9 mouse cellular contexts compared by ENCODE assay signal in genomic region chr17:86507342-86508211, GRCm38 (mm10). TPM values are rescaled to one million over a fixed set of nuclear protein-coding genes. Genes with fewer than 3 reads are reported as not detected.
DNase-seq lines count a peak whose midpoint lies in the region; ATAC-seq and TF ChIP-seq lines count a peak whose summit lies in the region.
"Had no signal": no experiment of that assay in that cellular context is flagged by ENCODE, and none has a peak within 500 bp of the region (broad histone marks: within the 10 kb centered on the region; RNA-seq: fewer than 3 reads in every experiment).

No protein-coding gene starts in this region.

- peak; percentile 27; the same call in 1 of the 2 replicates for ATAC-seq in hindbrain, postnatal 0 days
- no peak for ATAC-seq in hindbrain, embryonic 12.5 days (ENCODE audit: low FRiP score)
- ATAC-seq in lung, embryonic 16.5 days (ENCODE audit: low read depth): peak; percentile 50
- no peak for ATAC-seq in erythroid progenitor cell, adult 5-6 weeks (replicated peaks; ENCODE audit: low FRiP score, poor library complexity, severe bottlenecking)
- no peak for ATAC-seq in megakaryocyte, adult 5-6 weeks (ENCODE audit: poor library complexity, severe bottlenecking)

- H3K27me3 ChIP-seq in hindbrain, postnatal 0 days (ENCODE audit: insufficient read depth, low read length): no peaks in the 10 kb centered on the region
- H3K27me3 ChIP-seq in hindbrain, embryonic 12.5 days: no peaks in the 10 kb centered on the region
- no peaks in the 10 kb centered on the region for H3K27me3 ChIP-seq in lung, embryonic 16.5 days (ENCODE audit: control insufficient read depth, insufficient read depth, low read depth, low read length)

- no peaks in the 10 kb centered on the region for H3K4me1 ChIP-seq in hindbrain, postnatal 0 days (ENCODE audit: insufficient read depth, low read length)
- 0 out of 2 replicates have a peak, but pooled peaks cover 7% of the 10 kb centered on the region for H3K4me1 ChIP-seq in hindbrain, embryonic 12.5 days
- peaks cover 10% of the 10 kb centered on the region for H3K4me1 ChIP-seq in lung, embryonic 16.5 days (replicated peaks; ENCODE audit: control insufficient read depth, insufficient read depth, low read length)

- H3K9ac ChIP-seq in hindbrain, postnatal 0 days (replicated peaks; ENCODE audit: low read length): no peak overlapping the region
- no peak overlapping the region for H3K9ac ChIP-seq in hindbrain, embryonic 12.5 days
- H3K9ac ChIP-seq in lung, embryonic 16.5 days (ENCODE audit: low read length): 0 out of 2 replicates have a peak overlapping the region, but pooled peaks have one; percentile 8

- no peak for TF ChIP-seq POLR2A in brain, embryonic 14.5 days (IDR thresholded peaks at IDR 0.05; ENCODE audit: borderline replicate concordance, extremely low read depth, insufficient read depth, insufficient read length, poor library complexity, severe bottlenecking)

- 61% methylated on average over 19 of the region's 19 CpGs for WGBS in hindbrain, postnatal 0 days
- 66% methylated on average over 19 of the region's 19 CpGs for WGBS in hindbrain, embryonic 12.5 days
- 57% methylated on average over 19 of the region's 19 CpGs for WGBS in lung, embryonic 16.5 days

- H3K4me2 ChIP-seq in hindbrain, postnatal 0 days (ENCODE audit: low read depth, low read length): no peak overlapping the region
- H3K4me2 ChIP-seq in hindbrain, embryonic 12.5 days (replicated peaks): no peak overlapping the region
- H3K4me2 ChIP-seq in lung, embryonic 16.5 days (ENCODE audit: low read depth, low read length): no peak overlapping the region

- H3K27ac ChIP-seq in hindbrain, postnatal 0 days: no peak overlapping the region
- H3K27ac ChIP-seq in hindbrain, embryonic 12.5 days: no peak overlapping the region
- peak overlapping the region; percentile 81 for H3K27ac ChIP-seq in lung, embryonic 16.5 days (ENCODE audit: low read length)

- peak; percentile 33 for DNase-seq in hindbrain, postnatal 0 days (ENCODE audit: low spot score)
- DNase-seq in brain, embryonic 14.5 days (ENCODE audit: low read depth): peak; percentile 33
- peak; percentile 64 to 71 for DNase-seq in heart, postnatal 10 days
- no peak for DNase-seq in spleen, adult 18-20 months

- H3K9me3 ChIP-seq in hindbrain, postnatal 0 days (ENCODE audit: low read length): no peaks in the 10 kb centered on the region
- H3K9me3 ChIP-seq in hindbrain, embryonic 12.5 days (replicated peaks): no peaks in the 10 kb centered on the region
- H3K9me3 ChIP-seq in lung, embryonic 16.5 days (ENCODE audit: control insufficient read depth, low read length): no peaks in the 10 kb centered on the region

- no peak for TF ChIP-seq CTCF in hindbrain, postnatal 0 days (IDR thresholded peaks at IDR 0.05; ENCODE audit: low read depth)
- TF ChIP-seq CTCF in brain, embryonic 14.5 days (IDR thresholded peaks at IDR 0.05; ENCODE audit: borderline replicate concordance, extremely low read depth, insufficient read depth, insufficient read length): no peak

- no peaks in the 10 kb centered on the region for H3K36me3 ChIP-seq in hindbrain, postnatal 0 days (ENCODE audit: insufficient read depth, low read length)
- no peaks in the 10 kb centered on the region for H3K36me3 ChIP-seq in hindbrain, embryonic 12.5 days
- H3K36me3 ChIP-seq in lung, embryonic 16.5 days (ENCODE audit: control insufficient read depth, insufficient read depth, low read length): no peaks in the 10 kb centered on the region

- no peak overlapping the region for H3K4me3 ChIP-seq in hindbrain, postnatal 0 days (ENCODE audit: low read length)
- no peak overlapping the region for H3K4me3 ChIP-seq in hindbrain, embryonic 12.5 days
- no peak overlapping the region for H3K4me3 ChIP-seq in lung, embryonic 16.5 days (ENCODE audit: low read length)

- intact Hi-C loops in heart, postnatal 10 days (cut with DNase I): no loop called here

RNA-seq across cellular contexts. Expression of gene Gm10309, which starts 2.5 kb away (rescaled TPM):
- total RNA-seq in hindbrain, postnatal 0 days (2014; rRNA removed): not detected in 2 replicates
- 0.14 and 0.30 TPM in 2 replicates for polyA plus RNA-seq in hindbrain, postnatal 0 days (2015; fragmentation: Nextera tagmentation; extraction: Ambion mirVana)
- 0.30 and 0.50 TPM in 2 replicates for polyA plus RNA-seq in hindbrain, embryonic 12.5 days (2016; fragmentation: Nextera tagmentation; extraction: Ambion mirVana)
- not detected in 2 replicates for polyA plus RNA-seq in brain, embryonic 14.5 days (2012; rRNA removed)
- not detected for total RNA-seq in heart, postnatal 10 days (2021)
- 0.54 and 0.55 TPM in 2 replicates for polyA plus RNA-seq in lung, embryonic 16.5 days (2015; fragmentation: Nextera tagmentation; extraction: Ambion mirVana)
- total RNA-seq in erythroid progenitor cell, adult 5-6 weeks (2015; ENCODE audit: low replicate concordance): not detected in 2 replicates
- total RNA-seq in erythroid progenitor cell, adult 5-6 weeks (2017; ENCODE audit: low replicate concordance): not detected in 2 replicates
- total RNA-seq in megakaryocyte, adult 5-6 weeks (2015): not detected in 2 replicates
- not detected in 2 replicates for total RNA-seq in megakaryocyte, adult 5-6 weeks (2017)
- total RNA-seq: ES-E14 had no signal

Comparison
In these comparisons a context has a peak if more than half of its experiments do, and no peak if none do; other contexts are left out.
1. ATAC-seq: peak in hindbrain, postnatal 0 days (single experiment) and lung, embryonic 16.5 days (single experiment); none in hindbrain, embryonic 12.5 days (single experiment), erythroid progenitor cell, adult 5-6 weeks (single experiment) and megakaryocyte, adult 5-6 weeks (single experiment).
2. DNase-seq: peak in hindbrain, postnatal 0 days (single experiment), brain, embryonic 14.5 days (single experiment) and heart, postnatal 10 days (2 of 2); none in spleen, adult 18-20 months (0 of 2).